Mouse (Mus musculus): ENCODE results near the gene Plg. TPM values are rescaled to one million over a fixed set of nuclear protein-coding genes. Genes with fewer than 3 reads are reported as not detected.

Plg gene
- polyA plus RNA-seq (2016; fragmentation: Nextera tagmentation; extraction: Ambion mirVana) = 0.10 TPM in 1 of 2 replicates, not detected in the other

- Histone ChIP-seq H3K36me3 (no peaks in the 10 kb centered on the region), H3K27ac (no peak within 1 kb of the TSS), H3K9ac (replicated peaks) (no peak within 1 kb of the TSS), H3K4me1 (replicated peaks) (no peaks in the 10 kb centered on the region), H3K4me2 (no peak within 1 kb of the TSS), H3K9me3 (no peaks in the 10 kb centered on the region), H3K27me3 (no peaks in the 10 kb centered on the region), H3K4me3 (replicated peaks) (no peak within 1 kb of the TSS)
- whole genome bisulfite sequencing = 90% methylated on average over 11 of the region's 11 CpGs
- ATAC-seq (ENCODE audit: insufficient number of reproducible peaks, insufficient read depth, low FRiP score, low TSS enrichment, low read depth) = no peak
Measured at GRCm38 (mm10) chr17:12377981-12378705, at the start of gene Plg. TSS of gene Plg (plus strand) at chr17:12378608.

GRCm38 (mm10) chr17:12335115-12335514 lies 43.3 kb upstream of the Plg start:
- H3K9ac ChIP-seq (replicated peaks) = no peak overlapping the region
- H3K4me3 ChIP-seq (replicated peaks) = no peak overlapping the region
- 67% methylated on average over 6 of the region's 6 CpGs for WGBS
- H3K4me1 ChIP-seq (replicated peaks) = no peaks in the 10 kb centered on the region
- H3K27me3 ChIP-seq = no peaks in the 10 kb centered on the region; the same call in 1 of the 2 replicates
- no peak overlapping the region for H3K4me2 ChIP-seq
- H3K9me3 ChIP-seq = no peaks in the 10 kb centered on the region; the same call in 1 of the 2 replicates
- no peak for ATAC-seq (ENCODE audit: insufficient number of reproducible peaks, insufficient read depth, low FRiP score, low TSS enrichment, low read depth)
- no peaks in the 10 kb centered on the region for H3K36me3 ChIP-seq
- no peak overlapping the region for H3K27ac ChIP-seq

DNA sequence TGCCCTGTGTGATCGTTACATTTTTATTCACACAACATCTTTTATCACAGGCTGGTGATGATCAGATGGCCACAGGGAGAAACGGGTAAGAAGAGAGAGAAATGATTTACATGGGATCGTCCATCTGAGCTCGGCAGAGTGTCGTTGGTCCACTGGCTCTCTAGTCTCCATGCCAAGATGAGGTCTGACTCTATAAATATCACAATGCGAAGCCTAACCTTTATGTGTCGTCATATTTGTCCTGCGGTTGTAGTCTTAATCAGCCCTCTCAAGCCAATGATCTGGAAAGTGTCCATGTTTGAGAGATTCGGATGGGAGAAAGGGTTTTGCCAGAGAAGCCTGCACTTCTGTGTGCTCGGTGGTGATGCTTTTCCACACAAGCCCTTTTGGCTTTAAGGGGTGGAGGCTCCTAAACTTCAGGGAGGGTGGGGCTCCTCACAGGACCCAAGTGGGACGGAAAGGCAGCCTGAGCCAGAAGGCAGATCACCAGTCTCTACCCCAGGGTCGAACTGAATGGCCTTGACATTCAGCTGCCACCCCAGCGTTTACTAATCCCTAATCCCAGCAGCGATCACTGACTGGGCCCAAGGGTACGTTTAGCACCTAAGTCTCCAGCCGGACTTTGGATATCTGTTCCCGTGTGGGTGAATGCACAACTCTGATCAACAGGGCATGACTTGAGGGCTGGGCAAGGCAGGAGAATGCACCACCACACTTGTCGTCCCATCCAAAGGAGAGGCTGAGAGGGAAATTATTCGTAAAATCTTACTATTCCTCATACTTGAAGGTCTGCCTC lies 42.1 kb upstream of the Plg start:
- no peak overlapping the region for H3K4me2 ChIP-seq
- no peak overlapping the region for H3K9ac ChIP-seq (replicated peaks)
- H3K27ac ChIP-seq = no peak overlapping the region
- H3K9me3 ChIP-seq = no peaks in the 10 kb centered on the region; the same call in 1 of the 2 replicates
- no peaks in the 10 kb centered on the region; the same call in 1 of the 2 replicates for H3K27me3 ChIP-seq
- no peak for ATAC-seq (ENCODE audit: insufficient number of reproducible peaks, insufficient read depth, low FRiP score, low TSS enrichment, low read depth)
- WGBS = 86% methylated on average over 19 of the region's 19 CpGs
- no peaks in the 10 kb centered on the region for H3K4me1 ChIP-seq (replicated peaks)
- no peaks in the 10 kb centered on the region for H3K36me3 ChIP-seq
- H3K4me3 ChIP-seq (replicated peaks) = no peak overlapping the region

- Histone ChIP-seq H3K4me3 (replicated peaks) (no peak overlapping the region), H3K27ac (no peak overlapping the region), H3K9me3 (no peaks in the 10 kb centered on the region; the same call in 1 of the 2 replicates), H3K27me3 (no peaks in the 10 kb centered on the region; the same call in 1 of the 2 replicates), H3K4me2 (no peak overlapping the region), H3K9ac (replicated peaks) (no peak overlapping the region), H3K36me3 (no peaks in the 10 kb centered on the region), H3K4me1 (replicated peaks) (no peaks in the 10 kb centered on the region)
- no peak for ATAC-seq (ENCODE audit: insufficient number of reproducible peaks, insufficient read depth, low FRiP score, low TSS enrichment, low read depth)
- WGBS = 78% methylated on average over 4 of the region's 4 CpGs
Measured at GRCm38 (mm10) chr17:12337156-12337555, 41.3 kb upstream of the Plg start.

- Histone ChIP-seq H3K27me3 (no peaks in the 10 kb centered on the region), H3K36me3 (no peaks in the 10 kb centered on the region), H3K4me2 (no peak overlapping the region), H3K4me1 (replicated peaks) (no peaks in the 10 kb centered on the region), H3K27ac (no peak overlapping the region), H3K9me3 (no peaks in the 10 kb centered on the region; the same call in 1 of the 2 replicates), H3K4me3 (replicated peaks) (no peak overlapping the region), H3K9ac (replicated peaks) (no peak overlapping the region)
- 85% methylated on average over 9 of the region's 9 CpGs for WGBS
- ATAC-seq (ENCODE audit: insufficient number of reproducible peaks, insufficient read depth, low FRiP score, low TSS enrichment, low read depth) = no peak
Measured at GRCm38 (mm10) chr17:12343702-12344376, 34.6 kb upstream of the Plg start.

- Histone ChIP-seq H3K27ac (no peak overlapping the region), H3K4me2 (no peak overlapping the region), H3K4me1 (replicated peaks) (no peaks in the 10 kb centered on the region), H3K9ac (replicated peaks) (no peak overlapping the region), H3K9me3 (no peaks in the 10 kb centered on the region), H3K36me3 (no peaks in the 10 kb centered on the region), H3K27me3 (no peaks in the 10 kb centered on the region), H3K4me3 (replicated peaks) (no peak overlapping the region)
- WGBS = 80% methylated on average over 1 of the region's 1 CpGs
- ATAC-seq (ENCODE audit: insufficient number of reproducible peaks, insufficient read depth, low FRiP score, low TSS enrichment, low read depth) = no peak
Measured at GRCm38 (mm10) chr17:12347462-12347861, 30.9 kb upstream of the Plg start.

DNA sequence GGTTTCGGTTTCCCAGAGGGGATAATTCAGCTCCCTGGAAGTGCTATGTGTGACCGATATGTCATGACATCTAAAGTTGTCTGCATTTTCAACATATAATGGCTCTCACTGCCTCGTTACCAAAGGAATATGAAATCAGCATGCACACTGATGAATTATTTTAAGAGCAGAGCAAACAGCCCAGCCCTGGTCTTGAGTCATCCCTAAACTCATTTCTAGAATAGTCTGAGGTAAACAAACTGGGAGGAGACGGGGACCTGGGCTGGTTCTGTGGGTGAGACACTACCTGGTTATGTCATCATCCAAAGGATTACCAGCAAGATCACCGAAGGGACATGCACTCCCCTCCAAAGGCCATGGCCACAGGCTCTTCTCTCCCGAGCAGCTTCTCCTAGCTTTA lies 26.8 kb upstream of the Plg start:
- Histone ChIP-seq H3K36me3 (no peaks in the 10 kb centered on the region), H3K4me3 (replicated peaks) (no peak overlapping the region), H3K27me3 (peaks cover 3% of the 10 kb centered on the region), H3K4me1 (replicated peaks) (no peaks in the 10 kb centered on the region), H3K27ac (no peak overlapping the region), H3K9me3 (no peaks in the 10 kb centered on the region), H3K9ac (replicated peaks) (no peak overlapping the region), H3K4me2 (no peak overlapping the region)
- WGBS = 84% methylated on average over 6 of the region's 6 CpGs
- no peak for ATAC-seq (ENCODE audit: insufficient number of reproducible peaks, insufficient read depth, low FRiP score, low TSS enrichment, low read depth)

GRCm38 (mm10) chr17:12352781-12353180 lies 25.6 kb upstream of the Plg start:
- Histone ChIP-seq H3K9ac (replicated peaks) (no peak overlapping the region), H3K27ac (no peak overlapping the region), H3K27me3 (peaks cover 3% of the 10 kb centered on the region), H3K9me3 (no peaks in the 10 kb centered on the region), H3K4me2 (no peak overlapping the region), H3K36me3 (no peaks in the 10 kb centered on the region), H3K4me1 (replicated peaks) (no peaks in the 10 kb centered on the region), H3K4me3 (replicated peaks) (no peak overlapping the region)
- WGBS = 76% methylated on average over 1 of the region's 1 CpGs
- no peak for ATAC-seq (ENCODE audit: insufficient number of reproducible peaks, insufficient read depth, low FRiP score, low TSS enrichment, low read depth)

- 89% methylated on average over 15 of the region's 15 CpGs for WGBS
- Histone ChIP-seq H3K4me3 (replicated peaks) (no peak overlapping the region), H3K36me3 (no peaks in the 10 kb centered on the region), H3K27me3 (peaks cover 3% of the 10 kb centered on the region), H3K9me3 (no peaks in the 10 kb centered on the region), H3K27ac (no peak overlapping the region), H3K9ac (replicated peaks) (no peak overlapping the region), H3K4me1 (replicated peaks) (no peaks in the 10 kb centered on the region), H3K4me2 (no peak overlapping the region)
- no peak for ATAC-seq (ENCODE audit: insufficient number of reproducible peaks, insufficient read depth, low FRiP score, low TSS enrichment, low read depth)
Measured at GRCm38 (mm10) chr17:12359876-12360275, 18.5 kb upstream of the Plg start.

DNA sequence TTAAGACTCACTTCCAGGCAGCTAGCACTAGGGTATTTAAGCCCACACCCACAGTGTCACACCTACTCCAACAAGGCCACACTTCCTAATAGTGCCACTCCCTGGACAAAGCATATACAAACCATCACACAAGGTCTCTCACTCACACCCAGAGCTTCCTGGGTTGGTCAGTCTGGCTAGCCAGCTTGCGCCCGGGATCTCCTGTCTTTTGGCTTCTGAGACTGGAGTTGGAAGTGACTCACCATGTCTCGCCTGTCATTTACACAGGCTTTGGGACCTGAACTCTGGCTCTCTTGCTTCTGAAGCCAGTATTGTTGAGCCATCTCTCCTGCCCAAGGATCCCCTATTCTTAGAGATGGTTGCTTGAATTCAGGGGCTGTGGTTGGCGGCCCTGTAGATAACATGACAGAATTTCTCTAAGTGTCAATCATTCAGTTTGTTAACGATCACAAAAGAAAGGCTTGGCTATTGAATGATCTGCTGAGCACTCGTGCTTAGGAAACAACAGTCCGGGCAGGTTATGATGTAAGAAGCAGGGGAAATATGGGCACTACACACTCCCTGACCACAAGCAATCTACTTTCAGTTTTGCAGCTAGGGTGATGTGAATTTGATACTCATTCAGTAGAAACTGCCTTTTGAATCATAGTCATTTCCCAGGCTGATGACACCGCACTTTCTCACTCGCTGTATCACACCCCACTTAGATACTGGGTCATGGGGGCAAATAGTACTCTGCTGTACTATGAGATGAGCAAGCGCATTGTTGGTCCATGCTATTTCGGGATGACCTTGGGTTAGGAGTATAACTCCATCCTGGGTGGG lies 14.6 kb upstream of the Plg start:
- Histone ChIP-seq H3K4me2 (no peak overlapping the region), H3K4me3 (replicated peaks) (no peak overlapping the region), H3K9ac (replicated peaks) (no peak overlapping the region), H3K27me3 (no peaks in the 10 kb centered on the region), H3K9me3 (no peaks in the 10 kb centered on the region), H3K27ac (no peak overlapping the region), H3K36me3 (no peaks in the 10 kb centered on the region), H3K4me1 (replicated peaks) (no peaks in the 10 kb centered on the region; the same call in 1 of the 2 replicates)
- no peak for ATAC-seq (ENCODE audit: insufficient number of reproducible peaks, insufficient read depth, low FRiP score, low TSS enrichment, low read depth)
- 90% methylated on average over 11 of the region's 11 CpGs for WGBS
